Mouse (Mus musculus) bone marrow, adult 2 months (tissue): ENCODE data around the gene Lipa.

Experiments
- CTCF ChIP-seq: fragments of 200-500 bp; IDR thresholded peaks from 2 replicates; pipeline ENCODE4 v1.5.1; 2011; ENCODE audit warnings: low read length, control low read depth; ENCODE audit not compliant: control insufficient read depth, insufficient read depth
- POLR2A ChIP-seq: fragments of 200-500 bp; IDR thresholded peaks from 2 replicates; pipeline ENCODE4 v1.6.1; 2011; ENCODE audit warnings: low read depth, mild to moderate bottlenecking, control low read depth, low read length, borderline replicate concordance; ENCODE audit not compliant: control insufficient read depth

DNA sequence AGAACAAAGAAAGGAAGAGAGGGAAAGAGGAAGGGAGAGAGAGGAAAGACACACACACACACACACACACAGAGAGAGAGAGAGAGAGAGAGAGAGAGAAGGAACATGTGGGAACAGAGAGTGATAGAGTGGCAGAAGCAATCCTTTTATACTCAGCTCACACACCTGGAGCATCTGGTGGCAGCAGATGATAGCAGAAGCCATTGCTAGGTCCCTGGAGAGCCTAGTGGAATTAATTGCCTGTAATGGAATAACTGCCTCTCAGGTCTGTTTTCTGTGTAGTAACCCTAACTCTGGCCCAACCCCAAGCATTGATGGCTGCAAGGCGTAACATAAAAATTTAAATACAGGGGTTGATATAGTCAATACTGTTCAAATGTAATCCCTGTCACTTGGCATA is 43.8 kb upstream of the Lipa start:
- TF ChIP-seq CTCF (no peak), POLR2A (no peak)
